Mouse (Mus musculus) kidney, embryonic 15.5 days (tissue): ENCODE data around the gene Ints5. TPM values are rescaled to one million over a fixed set of nuclear protein-coding genes. Genes with fewer than 3 reads are reported as not detected.
A peak's percentile ranks its signal among the peaks of the same experiment; 100 is the strongest.

ENCODE experiments used
- ATAC-seq: fragments of 200-750 bp; cut with Nextera tagmentation; replicated peaks from 2 replicates; pipeline ENCODE4 v1.8.0; 2017; ENCODE audit warnings: moderate TSS enrichment; ENCODE audit not compliant: low FRiP score
- H3K27ac ChIP-seq: fragments of 300-500 bp; sonication (generic); 2 replicates; pipeline ENCODE4 v1.5.1; 2015; ENCODE audit warnings: mild to moderate bottlenecking, inconsistent platforms
- H3K27me3 ChIP-seq: fragments of 300-500 bp; sonication (generic); 2 replicates; pipeline ENCODE4 v1.6.1; 2015; ENCODE audit warnings: inconsistent platforms
- H3K36me3 ChIP-seq: fragments of 300-500 bp; sonication (generic); 2 replicates; pipeline ENCODE4 v1.6.1; 2015; ENCODE audit warnings: inconsistent platforms
- H3K4me1 ChIP-seq: fragments of 300-500 bp; sonication (generic); 2 replicates; pipeline ENCODE4 v1.6.1; 2015; ENCODE audit warnings: inconsistent platforms
- H3K4me2 ChIP-seq: fragments of 300-500 bp; sonication (generic); 2 replicates; pipeline ENCODE4 v1.6.1; 2015; ENCODE audit warnings: moderate library complexity, mild to moderate bottlenecking, inconsistent platforms
- H3K4me3 ChIP-seq: fragments of 300-500 bp; sonication (generic); replicated peaks from 2 replicates; pipeline ENCODE4 v1.5.1; 2015; ENCODE audit warnings: mild to moderate bottlenecking, inconsistent platforms
- H3K9ac ChIP-seq: fragments of 300-500 bp; sonication (generic); 2 replicates; pipeline ENCODE4 v1.6.1; 2015; ENCODE audit warnings: mild to moderate bottlenecking, inconsistent platforms
- H3K9me3 ChIP-seq: fragments of 300-500 bp; sonication (generic); replicated peaks from 2 replicates; pipeline ENCODE4 v1.6.1; 2016; ENCODE audit warnings: inconsistent platforms
- WGBS: fragments of 180-500 bp; shearing (Covaris S2); methylation state at CpG from one replicate; pipeline ENCODE4 v1.1.7; 2015; ENCODE audit warnings: mixed read lengths; 5-methylcytosine and 5-hydroxymethylcytosine counted together
- polyA plus RNA-seq: library from polyadenylated mRNA; unstranded; fragments of >200 nt; fragmentation: Nextera tagmentation; extraction: Ambion mirVana; gene quantifications from 2 replicates; pipeline ENCODE4 v1.2.1, GENCODE M21; 2015

Ints5 gene
- polyA plus RNA-seq, 1 experiment from 2014 or later = 47.4 TPM

DNA sequence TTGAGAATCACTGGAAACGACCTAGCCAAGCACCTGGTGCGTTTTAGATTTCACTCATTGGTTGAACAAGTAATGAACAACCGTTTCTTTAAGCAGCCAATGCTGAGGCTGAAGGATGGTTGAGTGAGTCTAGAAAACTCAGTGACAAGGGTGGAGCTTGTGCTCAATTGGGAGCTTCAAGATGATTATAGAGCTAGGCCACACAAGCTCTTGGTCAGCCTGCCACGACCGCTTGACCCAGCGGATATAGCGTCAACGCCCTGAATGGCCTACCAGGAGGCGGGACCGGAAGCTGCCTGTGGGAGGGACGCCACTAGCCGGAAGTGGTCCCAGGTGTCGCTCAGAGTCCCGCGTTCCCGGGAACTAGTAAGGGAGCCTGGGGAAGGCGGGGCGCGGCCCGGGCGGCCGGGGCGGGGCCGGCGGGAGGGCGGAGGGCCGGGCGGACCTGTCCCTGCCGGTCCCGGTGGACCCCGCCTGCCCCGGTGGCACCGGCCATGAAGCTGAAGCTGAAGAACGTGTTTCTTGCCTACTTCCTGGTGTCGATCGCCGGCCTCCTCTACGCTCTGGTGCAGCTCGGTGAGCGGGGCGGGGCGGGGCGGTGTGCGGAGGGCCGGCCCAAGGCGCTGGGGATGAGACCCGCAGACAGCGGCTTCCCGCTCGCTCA lies 27.4 kb downstream of the Ints5 start, which contains the start of gene B3gat3:
Gene B3gat3 (plus strand): TSS at position 302 of the 664 bp plus-strand sequence.
- H3K9me3 ChIP-seq = no peaks in the 10 kb centered on the region
- H3K9ac ChIP-seq = peak within 1 kb of the TSS; percentile 80
- peak; percentile 98 for ATAC-seq
- peaks cover 38% of the 10 kb centered on the region for H3K36me3 ChIP-seq
- H3K27ac ChIP-seq = peak within 1 kb of the TSS; percentile 96
- H3K4me2 ChIP-seq = peak within 1 kb of the TSS; percentile 76
- no peaks in the 10 kb centered on the region for H3K27me3 ChIP-seq
- WGBS = under 1% methylated on average over 50 of the region's 50 CpGs
- H3K4me1 ChIP-seq = peaks cover 9% of the 10 kb centered on the region
- H3K4me3 ChIP-seq = peak within 1 kb of the TSS; percentile 88

DNA sequence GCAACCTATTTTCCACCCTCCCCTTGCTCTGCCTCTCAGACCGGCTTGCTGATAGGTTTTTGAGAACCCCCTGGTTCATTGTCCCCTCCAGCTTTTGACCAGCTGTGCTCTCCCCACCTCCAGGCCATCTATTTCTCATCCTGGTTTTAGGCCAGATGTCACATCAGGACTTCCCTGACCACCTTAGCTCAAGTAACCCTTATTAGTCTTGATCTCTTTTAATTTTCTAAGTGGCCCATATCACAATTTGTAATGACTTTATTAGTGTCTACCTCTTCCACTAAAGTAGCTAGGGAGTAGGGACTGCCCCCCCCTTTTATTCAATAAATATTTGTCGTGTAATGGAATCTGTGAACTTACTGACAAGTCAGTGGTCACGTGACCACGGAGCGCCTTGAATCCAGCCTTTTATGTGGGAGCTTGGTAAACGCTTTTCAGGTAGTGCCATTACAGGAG lies 28.1 kb downstream of the Ints5 start:
- peak overlapping the region; percentile 96 for H3K27ac ChIP-seq
- peak overlapping the region; percentile 80 for H3K9ac ChIP-seq
- H3K27me3 ChIP-seq = no peaks in the 10 kb centered on the region
- 1% methylated on average over 6 of the region's 6 CpGs for WGBS
- peaks cover 38% of the 10 kb centered on the region for H3K36me3 ChIP-seq
- H3K4me3 ChIP-seq = peak overlapping the region; percentile 88
- peak overlapping the region; percentile 76 for H3K4me2 ChIP-seq
- no peak for ATAC-seq
- no peaks in the 10 kb centered on the region for H3K9me3 ChIP-seq
- H3K4me1 ChIP-seq = peaks cover 9% of the 10 kb centered on the region

DNA sequence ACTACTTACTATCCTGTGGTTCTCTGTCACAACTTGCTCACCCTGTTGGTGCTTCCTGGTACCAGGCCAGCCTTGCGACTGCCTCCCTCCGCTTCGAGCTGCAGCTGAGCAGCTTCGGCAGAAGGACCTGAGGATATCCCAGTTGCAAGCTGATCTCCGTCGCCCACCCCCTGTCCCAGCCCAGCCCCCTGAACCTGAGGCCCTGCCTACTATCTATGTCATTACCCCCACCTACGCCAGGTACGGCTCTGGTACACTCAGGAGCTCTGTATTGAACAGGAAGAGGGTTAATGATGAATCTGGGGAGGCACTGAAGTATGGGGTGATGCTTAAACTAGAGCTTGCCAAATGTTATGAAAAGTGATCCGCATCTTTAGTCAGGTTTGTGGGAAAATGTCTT lies 28.9 kb downstream of the Ints5 start:
- Histone ChIP-seq H3K27ac (no peak overlapping the region), H3K9me3 (no peaks in the 10 kb centered on the region), H3K4me1 (peaks cover 9% of the 10 kb centered on the region), H3K27me3 (no peaks in the 10 kb centered on the region), H3K4me3 (peak overlapping the region; percentile 88), H3K9ac (no peak overlapping the region), H3K4me2 (peak overlapping the region; percentile 76; the same call in 1 of the 2 replicates), H3K36me3 (peaks cover 38% of the 10 kb centered on the region)
- no peak for ATAC-seq
- WGBS = 74% methylated on average over 9 of the region's 9 CpGs

DNA sequence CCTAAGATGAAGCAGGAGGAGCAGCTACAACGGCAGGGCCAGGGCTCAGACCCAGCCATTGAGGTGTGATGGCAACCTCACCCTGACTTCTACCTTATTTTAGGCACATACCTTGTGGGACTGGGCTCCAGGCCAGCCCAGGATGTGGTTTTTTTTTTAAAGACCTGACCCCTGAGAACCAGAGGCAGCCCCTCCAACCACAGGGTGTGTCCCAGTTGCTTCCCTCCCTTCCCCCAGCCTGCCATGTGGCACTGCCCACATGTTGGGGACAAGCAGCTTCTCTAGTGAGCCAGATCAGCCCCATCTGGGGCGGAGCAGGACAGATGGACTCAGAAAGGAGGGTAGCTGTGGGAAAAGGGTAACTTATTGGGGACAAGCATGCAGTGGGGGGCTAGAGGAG lies 34.0 kb downstream of the Ints5 start:
- Histone ChIP-seq H3K4me2 (no peak overlapping the region), H3K4me3 (no peak overlapping the region), H3K36me3 (peaks cover 50% of the 10 kb centered on the region), H3K9ac (no peak overlapping the region), H3K9me3 (no peaks in the 10 kb centered on the region), H3K4me1 (peaks cover 28% of the 10 kb centered on the region), H3K27me3 (no peaks in the 10 kb centered on the region), H3K27ac (no peak overlapping the region)
- ATAC-seq = no peak
- 85% methylated on average over 2 of the region's 2 CpGs for WGBS

DNA sequence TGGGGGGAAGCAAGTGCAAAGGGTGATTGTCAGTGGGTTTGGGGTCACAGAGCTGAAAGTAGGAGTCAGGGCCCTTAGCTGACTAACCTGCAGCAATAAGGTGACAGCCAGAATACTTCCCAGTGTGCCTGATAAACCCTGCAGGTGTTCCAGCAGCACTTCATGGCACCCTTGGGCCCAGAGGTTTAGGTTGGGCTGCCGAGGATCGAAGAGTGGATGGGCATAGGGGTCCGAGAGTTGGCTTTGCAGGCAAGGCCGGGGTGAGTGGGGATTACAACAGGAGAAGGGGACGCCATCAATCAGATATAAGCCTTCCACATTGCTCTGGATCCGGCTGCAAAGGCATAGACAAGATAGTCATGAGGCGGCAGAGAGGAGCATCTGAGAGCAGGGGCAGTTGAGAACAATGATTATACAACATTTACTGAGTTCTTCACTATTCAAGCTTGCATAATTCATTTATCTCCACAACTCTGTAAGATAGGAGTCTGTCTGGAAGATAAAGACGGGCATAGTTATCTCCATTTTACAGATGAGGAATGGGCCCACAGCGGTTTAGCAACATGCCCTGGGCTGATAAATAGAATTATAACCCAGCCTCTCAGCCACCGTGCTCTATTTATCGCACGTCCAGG lies 35.2 kb downstream of the Ints5 start:
- H3K27ac ChIP-seq = peak overlapping the region; percentile 90
- peaks cover 52% of the 10 kb centered on the region for H3K36me3 ChIP-seq
- H3K27me3 ChIP-seq = no peaks in the 10 kb centered on the region
- no peaks in the 10 kb centered on the region for H3K9me3 ChIP-seq
- H3K4me1 ChIP-seq = peaks cover 26% of the 10 kb centered on the region
- no peak overlapping the region for H3K4me2 ChIP-seq
- H3K4me3 ChIP-seq = no peak overlapping the region
- no peak overlapping the region for H3K9ac ChIP-seq
- 86% methylated on average over 12 of the region's 12 CpGs for WGBS
- no peak for ATAC-seq

DNA sequence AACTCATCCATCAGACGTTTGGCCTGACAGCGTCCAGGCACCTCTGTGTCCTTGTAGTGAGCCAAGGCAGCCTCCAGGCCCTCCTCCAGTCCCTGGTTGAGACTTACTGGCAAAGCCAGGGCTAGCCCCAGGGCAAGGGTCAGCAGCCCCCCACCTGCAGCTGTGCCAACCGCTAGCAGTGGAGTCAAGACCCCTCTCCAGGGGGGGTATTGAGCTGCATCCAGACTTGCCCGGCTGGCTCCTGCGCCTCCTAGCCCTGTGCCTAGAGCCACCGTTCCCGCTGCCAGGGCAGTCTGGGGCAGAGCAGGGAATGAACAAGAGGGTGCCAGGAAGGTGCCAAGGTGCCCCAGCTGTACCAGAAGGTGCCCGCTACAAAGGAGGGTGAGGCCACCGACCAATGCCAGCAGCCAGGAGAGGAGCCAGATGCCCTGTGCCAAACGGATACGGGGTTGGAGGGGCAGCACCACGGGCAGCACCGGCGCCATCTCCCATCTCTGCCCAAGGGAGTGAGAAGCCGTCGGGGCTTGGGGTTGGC lies 36.0 kb downstream of the Ints5 start:
- Histone ChIP-seq H3K27ac (peak overlapping the region; percentile 90), H3K9ac (peak overlapping the region; percentile 78), H3K27me3 (no peaks in the 10 kb centered on the region), H3K4me2 (peak overlapping the region; percentile 78), H3K4me1 (peaks cover 26% of the 10 kb centered on the region), H3K9me3 (no peaks in the 10 kb centered on the region), H3K36me3 (peaks cover 52% of the 10 kb centered on the region), H3K4me3 (peak overlapping the region; percentile 81)
- WGBS = 24% methylated on average over 16 of the region's 16 CpGs
- ATAC-seq = peak; percentile 26; the same call in 1 of the 2 replicates

DNA sequence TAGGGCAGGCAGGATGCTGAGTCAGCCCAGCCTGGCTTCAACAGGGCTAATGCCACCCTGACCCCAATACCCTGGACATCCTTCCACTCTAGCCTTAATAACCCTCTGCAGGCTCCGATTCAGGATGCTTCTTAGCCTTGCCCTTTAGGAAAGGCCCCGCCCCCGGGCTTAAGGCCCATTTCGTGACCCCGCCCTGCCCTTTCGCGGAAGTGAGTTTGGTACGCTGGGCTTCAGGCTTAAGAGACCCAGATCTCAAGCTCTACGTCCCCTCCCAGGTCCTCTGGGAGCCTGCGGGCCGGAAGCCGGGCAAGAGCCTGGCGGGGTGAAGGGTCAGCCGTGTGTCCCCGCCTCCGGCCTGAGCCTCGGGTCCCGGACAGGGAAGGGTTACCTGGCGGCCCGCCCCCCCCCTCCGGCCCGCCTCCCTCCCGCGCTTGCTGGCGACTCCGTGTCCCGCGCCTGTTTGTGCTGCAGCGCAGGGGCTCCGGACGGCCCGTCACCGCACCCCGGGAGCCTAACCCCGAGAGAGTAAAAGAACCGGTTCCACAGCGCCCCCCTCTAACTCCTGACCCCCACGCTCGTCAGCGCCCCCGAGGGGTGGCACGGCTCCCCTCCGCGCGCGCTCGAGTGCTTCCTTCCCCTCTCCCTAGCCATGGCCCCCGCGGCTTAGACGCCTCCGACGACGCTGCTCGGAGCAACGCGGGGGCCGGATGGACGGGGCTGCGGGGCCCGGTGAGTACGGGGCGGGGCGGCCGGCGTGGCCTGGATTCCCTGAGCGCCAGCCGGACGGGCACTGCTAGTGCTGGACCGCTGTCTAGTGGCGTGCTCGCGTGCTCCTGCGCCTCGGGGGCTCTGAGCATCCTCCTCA lies 36.7 kb downstream of the Ints5 start, which contains the start of the genes Rom1 and Eml3:
Gene Rom1 (minus strand): TSS at position 133 of the 865 bp plus-strand sequence.
Gene Eml3 (plus strand): TSS at position 329 of the 865 bp plus-strand sequence.
- WGBS = under 1% methylated on average over 66 of the region's 74 CpGs
- Histone ChIP-seq H3K36me3 (peaks cover 56% of the 10 kb centered on the region), H3K9me3 (no peaks in the 10 kb centered on the region), H3K4me3 (peak within 1 kb of the TSS; percentile 81), H3K4me1 (peaks cover 26% of the 10 kb centered on the region), H3K27me3 (no peaks in the 10 kb centered on the region), H3K4me2 (peak within 1 kb of the TSS; percentile 78), H3K9ac (peak within 1 kb of the TSS; percentile 78), H3K27ac (peak within 1 kb of the TSS; percentile 90)
- peak; percentile 87 for ATAC-seq

DNA sequence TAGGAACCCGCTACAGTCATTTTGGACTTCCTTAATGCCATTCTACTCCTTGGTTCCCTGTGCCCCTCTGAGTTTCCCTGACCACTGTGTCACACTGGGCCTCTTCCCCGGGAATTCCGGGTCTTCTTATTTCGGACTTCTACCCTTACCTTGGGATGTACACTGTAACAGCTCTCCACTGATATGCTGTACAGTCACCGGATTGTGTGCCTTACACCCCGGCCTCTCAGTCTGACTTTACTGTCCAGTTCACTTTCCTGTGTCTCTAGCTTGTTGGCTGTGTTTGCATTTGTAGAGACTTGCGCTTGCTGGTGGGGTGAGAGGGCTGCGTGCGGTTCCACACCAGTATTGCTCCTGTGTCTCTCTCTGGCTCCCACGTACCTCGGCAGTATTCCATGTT lies 37.3 kb downstream of the Ints5 start:
- 6% methylated on average over 11 of the region's 11 CpGs for WGBS
- peak overlapping the region; percentile 78 for H3K4me2 ChIP-seq
- H3K4me1 ChIP-seq = peaks cover 26% of the 10 kb centered on the region
- H3K27ac ChIP-seq = peak overlapping the region; percentile 90; the same call in 1 of the 2 replicates
- no peaks in the 10 kb centered on the region for H3K9me3 ChIP-seq
- H3K9ac ChIP-seq = peak overlapping the region; percentile 78
- H3K36me3 ChIP-seq = peaks cover 63% of the 10 kb centered on the region
- peak overlapping the region; percentile 81 for H3K4me3 ChIP-seq
- H3K27me3 ChIP-seq = no peaks in the 10 kb centered on the region
- no peak for ATAC-seq

DNA sequence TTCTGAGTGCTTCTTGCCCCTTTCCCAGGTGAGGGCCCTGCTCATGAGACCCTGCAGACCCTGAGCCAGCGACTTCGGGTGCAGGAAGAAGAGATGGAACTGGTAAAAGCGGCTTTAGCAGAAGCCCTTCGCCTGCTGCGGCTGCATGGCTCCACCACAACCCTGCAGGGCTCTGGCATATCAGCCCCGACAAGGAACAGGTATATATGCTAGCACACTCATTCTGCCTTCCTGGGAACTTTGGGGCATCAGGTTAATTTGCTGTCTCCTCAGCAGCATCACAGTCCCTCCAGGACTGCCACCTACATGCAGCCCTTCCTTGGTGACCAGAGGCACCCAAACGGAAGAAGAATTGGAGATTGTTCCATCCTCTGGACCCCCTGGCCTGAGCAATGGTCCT lies 38.0 kb downstream of the Ints5 start:
- Histone ChIP-seq H3K4me2 (peak overlapping the region; percentile 78), H3K9ac (peak overlapping the region; percentile 78), H3K9me3 (no peaks in the 10 kb centered on the region), H3K4me3 (peak overlapping the region; percentile 81), H3K27ac (no peak overlapping the region), H3K4me1 (peaks cover 26% of the 10 kb centered on the region), H3K36me3 (peaks cover 63% of the 10 kb centered on the region), H3K27me3 (no peaks in the 10 kb centered on the region)
- no peak for ATAC-seq
- WGBS = 77% methylated on average over 7 of the region's 7 CpGs

DNA sequence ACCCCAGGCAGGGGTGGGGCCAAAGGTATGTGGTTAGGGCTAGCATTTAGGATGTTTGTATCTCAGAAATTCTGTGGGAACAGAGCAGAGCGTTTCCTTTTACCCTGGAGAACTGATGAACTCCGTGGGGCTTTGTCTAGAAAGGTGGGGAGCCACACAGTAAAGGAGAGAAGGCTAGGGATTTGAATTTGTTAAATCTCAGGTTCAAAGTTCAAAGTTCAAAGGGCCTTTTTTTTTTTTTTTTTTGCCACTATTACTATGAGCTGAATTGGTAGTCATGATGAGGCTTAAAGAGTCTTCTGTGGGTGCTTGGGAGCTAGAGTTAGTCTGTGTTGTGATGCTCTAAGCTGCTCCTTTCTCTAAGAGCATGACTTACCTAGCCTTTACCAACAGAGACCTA lies 43.9 kb downstream of the Ints5 start:
- Histone ChIP-seq H3K4me1 (peaks cover 16% of the 10 kb centered on the region), H3K4me2 (no peak overlapping the region), H3K9ac (no peak overlapping the region), H3K27me3 (no peaks in the 10 kb centered on the region), H3K27ac (no peak overlapping the region), H3K4me3 (no peak overlapping the region), H3K9me3 (no peaks in the 10 kb centered on the region), H3K36me3 (peaks cover 72% of the 10 kb centered on the region)
- no peak for ATAC-seq
- WGBS = 90% methylated on average over 2 of the region's 2 CpGs

DNA sequence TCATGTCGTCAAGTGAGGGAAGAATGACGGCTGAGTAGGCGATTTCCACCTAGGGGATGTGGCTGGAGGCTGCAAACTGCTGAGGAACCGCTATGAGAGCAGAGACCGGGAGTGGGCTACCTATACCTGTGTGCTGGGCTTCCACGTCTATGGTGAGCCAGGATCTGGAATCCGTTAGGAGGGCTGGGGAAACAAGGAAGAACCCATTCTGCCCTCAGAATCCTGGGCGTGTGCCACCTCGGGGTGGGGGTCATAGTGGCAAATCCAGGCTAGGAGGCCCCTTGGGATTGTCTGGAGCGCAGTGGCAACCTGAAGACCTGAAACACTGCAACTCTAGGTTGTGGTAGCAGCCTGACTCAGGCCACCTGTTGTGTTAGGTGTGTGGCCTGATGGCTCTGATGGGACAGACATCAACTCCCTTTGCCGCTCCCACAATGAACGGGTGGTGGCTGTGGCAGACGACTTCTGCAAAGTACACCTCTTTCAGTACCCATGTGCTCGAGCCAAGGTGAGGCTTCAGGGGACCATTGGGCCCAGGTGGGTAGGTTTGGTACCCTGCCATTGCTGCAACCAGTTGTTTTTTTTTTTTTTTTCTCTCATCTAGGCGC lies 47.8 kb downstream of the Ints5 start:
- Histone ChIP-seq H3K4me2 (peak overlapping the region; percentile 72), H3K36me3 (peaks cover 63% of the 10 kb centered on the region), H3K27ac (peak overlapping the region; percentile 99), H3K27me3 (no peaks in the 10 kb centered on the region), H3K4me3 (peak overlapping the region; percentile 63), H3K9me3 (no peaks in the 10 kb centered on the region), H3K4me1 (peaks cover 44% of the 10 kb centered on the region), H3K9ac (peak overlapping the region; percentile 96)
- 75% methylated on average over 15 of the region's 15 CpGs for WGBS
- ATAC-seq = no peak
